In genomic region chr14:8146611-8147223, GRCm38 (mm10) we compare ENCODE assay signal across 18 mouse cellular contexts. TPM values are rescaled to one million over a fixed set of nuclear protein-coding genes. Genes with fewer than 3 reads are reported as not detected.
A peak's percentile ranks its signal among the peaks of the same experiment; 100 is the strongest.
DNase-seq lines count a peak whose midpoint lies in the region; ATAC-seq and TF ChIP-seq lines count a peak whose summit lies in the region.
"Had no signal": no experiment of that assay in that cellular context is flagged by ENCODE, and none has a peak within 500 bp of the region (broad histone marks: within the 10 kb centered on the region; RNA-seq: fewer than 3 reads in every experiment).

No protein-coding gene starts in this region.

- WGBS in heart, embryonic 13.5 days = 81% methylated on average over 11 of the region's 11 CpGs
- WGBS in heart, embryonic 10.5 days = 75% methylated on average over 11 of the region's 11 CpGs
- WGBS in small intestine, adult 2 months = 40% methylated on average over 11 of the region's 11 CpGs
- 73% methylated on average over 11 of the region's 11 CpGs for WGBS in stomach, postnatal 0 days
- WGBS in neural tube, embryonic 15.5 days = 89% methylated on average over 10 of the region's 11 CpGs

- H3K27ac ChIP-seq in heart, embryonic 13.5 days (replicated peaks) = peak overlapping the region; percentile 46; the same call in 1 of the 2 replicates
- H3K27ac ChIP-seq in heart, embryonic 10.5 days = no peak overlapping the region
- H3K27ac ChIP-seq in small intestine, adult 2 months (ENCODE audit: insufficient read depth, low read depth, low read length) = peak overlapping the region; percentile 90
- peak overlapping the region; percentile 81 for H3K27ac ChIP-seq in stomach, postnatal 0 days (replicated peaks)
- H3K27ac ChIP-seq in neural tube, embryonic 15.5 days (replicated peaks) = no peak overlapping the region
- H3K27ac ChIP-seq: embryonic facial prominence, embryonic 15.5 days; forebrain, embryonic 10.5 days; gastrocnemius, adult 2 months; hindbrain, embryonic 10.5 days; hindbrain, embryonic 14.5 days had no signal

- no peak overlapping the region for H3K4me3 ChIP-seq in heart, embryonic 13.5 days
- no peak overlapping the region for H3K4me3 ChIP-seq in heart, embryonic 10.5 days
- H3K4me3 ChIP-seq in small intestine, adult 2 months (ENCODE audit: low read depth, low read length) = no peak overlapping the region
- H3K4me3 ChIP-seq in stomach, postnatal 0 days (ENCODE audit: low read depth, low read length) = no peak overlapping the region
- no peak overlapping the region for H3K4me3 ChIP-seq in neural tube, embryonic 15.5 days (replicated peaks)
- H3K4me3 ChIP-seq: embryonic facial prominence, embryonic 15.5 days; erythroblast, embryonic 14.5 days; forebrain, embryonic 10.5 days; gastrocnemius, adult 2 months; hindbrain, embryonic 10.5 days had no signal

- no peak overlapping the region for H3K4me2 ChIP-seq in heart, embryonic 13.5 days
- H3K4me2 ChIP-seq in stomach, postnatal 0 days (replicated peaks; ENCODE audit: low read depth) = no peak overlapping the region
- H3K4me2 ChIP-seq in neural tube, embryonic 15.5 days = no peak overlapping the region
- H3K4me2 ChIP-seq: embryonic facial prominence, embryonic 15.5 days; hindbrain, embryonic 14.5 days had no signal

- no peak for TF ChIP-seq POLR2A in small intestine, adult 2 months (IDR thresholded peaks at IDR 0.05; ENCODE audit: low read depth, low read length)

- TF ChIP-seq CTCF in small intestine, adult 2 months (IDR thresholded peaks at IDR 0.05; ENCODE audit: extremely low read depth, insufficient read length, insufficient replicate concordance, low read depth, low read length) = no peak
- TF ChIP-seq CTCF in stomach, postnatal 0 days (IDR thresholded peaks at IDR 0.05; ENCODE audit: low read depth) = no peak

- no peak overlapping the region for H3K9ac ChIP-seq in heart, embryonic 13.5 days
- 0 out of 2 replicates have a peak overlapping the region, but pooled peaks have one; percentile 2 for H3K9ac ChIP-seq in stomach, postnatal 0 days (ENCODE audit: low read length)
- H3K9ac ChIP-seq in neural tube, embryonic 15.5 days (replicated peaks) = no peak overlapping the region
- H3K9ac ChIP-seq: embryonic facial prominence, embryonic 15.5 days; hindbrain, embryonic 14.5 days had no signal

- peaks cover 17% of the 10 kb centered on the region for H3K4me1 ChIP-seq in heart, embryonic 13.5 days
- H3K4me1 ChIP-seq in heart, embryonic 10.5 days = peaks cover 12% of the 10 kb centered on the region
- peaks cover 10% of the 10 kb centered on the region for H3K4me1 ChIP-seq in small intestine, adult 2 months (ENCODE audit: control insufficient read depth, insufficient read depth, insufficient read length, low read length)
- no peaks in the 10 kb centered on the region for H3K4me1 ChIP-seq in stomach, postnatal 0 days (replicated peaks; ENCODE audit: control insufficient read depth, insufficient read depth)
- H3K4me1 ChIP-seq in neural tube, embryonic 15.5 days = no peaks in the 10 kb centered on the region
- H3K4me1 ChIP-seq: embryonic facial prominence, embryonic 15.5 days; hindbrain, embryonic 10.5 days had no signal

- no peak for TF ChIP-seq EP300 in stomach, postnatal 0 days (optimal IDR thresholded peaks at IDR 0.05)

- no peaks in the 10 kb centered on the region for H3K9me3 ChIP-seq in heart, embryonic 13.5 days
- H3K9me3 ChIP-seq in heart, embryonic 10.5 days = no peaks in the 10 kb centered on the region
- H3K9me3 ChIP-seq in stomach, postnatal 0 days (ENCODE audit: control insufficient read depth, low read length) = no peaks in the 10 kb centered on the region
- H3K9me3 ChIP-seq in neural tube, embryonic 15.5 days (replicated peaks) = no peaks in the 10 kb centered on the region
- H3K9me3 ChIP-seq: embryonic facial prominence, embryonic 15.5 days; forebrain, embryonic 10.5 days; hindbrain, embryonic 10.5 days had no signal

- H3K27me3 ChIP-seq in heart, embryonic 13.5 days (replicated peaks) = no peaks in the 10 kb centered on the region
- H3K27me3 ChIP-seq in heart, embryonic 10.5 days (ENCODE audit: insufficient read depth, poor library complexity, severe bottlenecking) = no peaks in the 10 kb centered on the region
- H3K27me3 ChIP-seq in small intestine, adult 2 months (ENCODE audit: control insufficient read depth, insufficient read depth, low read length) = no peaks in the 10 kb centered on the region
- H3K27me3 ChIP-seq in stomach, postnatal 0 days (ENCODE audit: control insufficient read depth, insufficient read depth, low read length) = no peaks in the 10 kb centered on the region
- H3K27me3 ChIP-seq in neural tube, embryonic 15.5 days (replicated peaks) = no peaks in the 10 kb centered on the region
- H3K27me3 ChIP-seq: embryonic facial prominence, embryonic 15.5 days had no signal

- no peak for ATAC-seq in heart, embryonic 13.5 days (ENCODE audit: extremely low read depth, insufficient number of reproducible peaks, low FRiP score, low TSS enrichment)
- ATAC-seq in stomach, postnatal 0 days (ENCODE audit: low FRiP score, low TSS enrichment) = peak; percentile 96
- no peak for ATAC-seq in neural tube, embryonic 15.5 days (ENCODE audit: low FRiP score)

- no peak for DNase-seq in heart, embryonic 10.5 days (ENCODE audit: low spot score)
- peak; percentile 74 for DNase-seq in stomach, postnatal 0 days (ENCODE audit: low spot score)
- DNase-seq in layer of hippocampus, postnatal 25 days (ENCODE audit: extremely low spot score in 1 of 2, low spot score in 1 of 2) = no peak
- DNase-seq in left cerebral cortex, adult 9 months (ENCODE audit: low spot score in 2 of 2) = no peak
- DNase-seq: adrenal gland, postnatal 14 days; cerebellum, adult 2 months; cerebellum, postnatal 14 days; embryo, embryonic 11 days; gastrocnemius, adult 2 months; gastrocnemius, postnatal 25 days had no signal

- peaks cover 68% of the 10 kb centered on the region for H3K36me3 ChIP-seq in heart, embryonic 13.5 days
- H3K36me3 ChIP-seq in heart, embryonic 10.5 days = peaks cover 41% of the 10 kb centered on the region
- peaks cover 54% of the 10 kb centered on the region for H3K36me3 ChIP-seq in small intestine, adult 2 months (ENCODE audit: control insufficient read depth, insufficient read depth, low read length)
- peaks cover 4% of the 10 kb centered on the region for H3K36me3 ChIP-seq in stomach, postnatal 0 days (ENCODE audit: control insufficient read depth, insufficient read depth, low read length)
- H3K36me3 ChIP-seq in neural tube, embryonic 15.5 days = peaks cover 69% of the 10 kb centered on the region

RNA-seq across cellular contexts. Expression of gene Pdhb, which starts 26.1 kb away (rescaled TPM):
- 460 and 512 TPM in 2 replicates for polyA plus RNA-seq in heart, embryonic 13.5 days (2015; fragmentation: Nextera tagmentation; extraction: Ambion mirVana)
- 332 and 445 TPM in 2 replicates for polyA plus RNA-seq in heart, embryonic 10.5 days (2016; fragmentation: Nextera tagmentation; extraction: Ambion mirVana)
- 15.7 and 19.8 TPM in 2 replicates for polyA plus RNA-seq in small intestine, adult 2 months (2012; rRNA removed)
- polyA plus RNA-seq in stomach, postnatal 0 days (2015; fragmentation: Nextera tagmentation; extraction: Ambion mirVana) = 142 and 144 TPM in 2 replicates
- total RNA-seq in layer of hippocampus, postnatal 25 days (2021) = 100 to 1,000 TPM; 184 to 202 TPM
- 296 and 297 TPM in 2 replicates for polyA plus RNA-seq in neural tube, embryonic 15.5 days (2015; fragmentation: Nextera tagmentation; extraction: Ambion mirVana)

RNA-seq across cellular contexts. Expression of gene Pxk, which starts 48.7 kb away (rescaled TPM):
- 24.6 and 25.9 TPM in 2 replicates for polyA plus RNA-seq in heart, embryonic 13.5 days (2015; fragmentation: Nextera tagmentation; extraction: Ambion mirVana)
- 23.1 and 24.1 TPM in 2 replicates for polyA plus RNA-seq in heart, embryonic 10.5 days (2016; fragmentation: Nextera tagmentation; extraction: Ambion mirVana)
- 11.8 and 40.6 TPM in 2 replicates for polyA plus RNA-seq in small intestine, adult 2 months (2012; rRNA removed)
- 29.4 TPM in 2 replicates for polyA plus RNA-seq in stomach, postnatal 0 days (2015; fragmentation: Nextera tagmentation; extraction: Ambion mirVana)
- 10 to 100 TPM; 25.4 to 25.6 TPM for total RNA-seq in layer of hippocampus, postnatal 25 days (2021)
- 75.2 and 78.5 TPM in 2 replicates for polyA plus RNA-seq in neural tube, embryonic 15.5 days (2015; fragmentation: Nextera tagmentation; extraction: Ambion mirVana)

Comparison
In these comparisons a context has a peak if more than half of its experiments do, and no peak if none do; other contexts are left out.
1. H3K27ac ChIP-seq: peak in heart, embryonic 13.5 days (single experiment), small intestine, adult 2 months (single experiment) and stomach, postnatal 0 days (single experiment); none in heart, embryonic 10.5 days (single experiment) and neural tube, embryonic 15.5 days (single experiment).